Mouse (Mus musculus): ENCODE measurements at regions not wholly inside any gene's neighbourhood (a gene's known extent, or its start where the extent isn't known, plus 50 kb on each side); places are given as distances from the start of the nearest gene placed in this dataset.

DNA sequence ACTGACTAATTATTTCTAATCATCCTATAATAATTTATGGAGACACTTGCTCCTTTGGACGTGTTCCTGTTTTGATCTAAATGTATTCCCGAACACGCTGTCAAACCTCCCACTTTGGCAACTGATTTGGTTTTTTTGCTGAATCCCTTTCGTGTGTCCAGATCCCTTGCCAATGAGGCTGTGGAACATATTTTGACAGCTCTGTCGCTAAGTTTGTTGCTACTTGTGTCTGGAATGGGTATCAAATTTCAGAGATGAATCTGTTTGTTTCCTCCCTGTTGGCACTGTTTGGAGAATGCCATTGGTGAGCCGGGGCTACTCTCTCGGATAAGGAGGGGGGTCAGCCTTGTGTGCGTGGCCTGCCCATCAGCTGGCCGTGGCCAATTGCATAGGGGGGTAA is 277.2 kb upstream of the Tshz3 start:
- no peak overlapping the region for H3K4me3 ChIP-seq
- H3K9me3 ChIP-seq: no peaks in the 10 kb centered on the region
- no peaks in the 10 kb centered on the region for H3K4me1 ChIP-seq
- no peak overlapping the region for H3K9ac ChIP-seq
- no peak for ATAC-seq (ENCODE audit: insufficient number of reproducible peaks, insufficient read depth, low FRiP score, low TSS enrichment, low read depth)
- no peak overlapping the region for H3K4me2 ChIP-seq
- no peaks in the 10 kb centered on the region for H3K36me3 ChIP-seq
- 68% methylated on average over 9 of the region's 9 CpGs for WGBS
- H3K27ac ChIP-seq: no peak overlapping the region
- H3K27me3 ChIP-seq: no peaks in the 10 kb centered on the region

DNA sequence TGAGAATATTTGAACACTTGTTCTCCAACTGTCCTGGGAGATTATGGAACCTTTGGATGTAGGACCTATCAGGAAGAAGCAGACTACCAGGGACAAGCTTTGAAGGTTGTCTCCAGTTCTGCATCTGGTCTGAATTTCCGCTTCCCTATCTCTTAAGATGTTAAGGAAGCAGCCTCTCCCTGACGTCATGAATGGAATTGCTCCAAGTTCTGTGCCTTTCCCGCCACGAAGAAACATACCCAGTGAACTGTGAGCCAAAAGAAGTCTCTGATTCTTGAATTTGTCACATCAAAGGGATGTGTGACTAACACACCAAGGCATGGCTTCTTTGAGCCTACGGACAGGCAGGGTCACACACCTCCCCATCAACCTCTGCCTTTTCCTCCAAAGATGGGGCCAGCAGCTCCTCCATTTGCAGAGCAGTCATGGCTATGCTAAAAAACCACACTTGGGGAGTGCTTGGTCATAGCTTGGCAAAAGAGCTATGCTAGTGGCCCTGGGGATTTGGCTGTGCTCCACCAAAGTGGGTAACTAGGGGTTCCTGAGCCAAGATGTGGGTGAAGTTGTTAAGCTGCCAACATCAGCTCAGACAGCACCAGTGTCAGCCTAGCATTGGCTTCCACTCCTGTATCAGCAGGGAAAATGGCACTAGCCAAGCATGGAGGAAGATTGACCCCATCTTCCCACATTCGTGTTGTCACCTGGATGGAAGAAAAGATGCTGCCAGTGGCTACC is 248.6 kb upstream of the Tshz3 start:
- no peaks in the 10 kb centered on the region for H3K36me3 ChIP-seq
- H3K9ac ChIP-seq: no peak overlapping the region
- no peaks in the 10 kb centered on the region for H3K9me3 ChIP-seq
- WGBS: 63% methylated on average over 6 of the region's 6 CpGs
- H3K4me1 ChIP-seq: no peaks in the 10 kb centered on the region
- H3K27me3 ChIP-seq: no peaks in the 10 kb centered on the region
- no peak for ATAC-seq (ENCODE audit: insufficient number of reproducible peaks, insufficient read depth, low FRiP score, low TSS enrichment, low read depth)
- H3K4me3 ChIP-seq: no peak overlapping the region
- H3K27ac ChIP-seq: no peak overlapping the region
- H3K4me2 ChIP-seq: no peak overlapping the region

DNA sequence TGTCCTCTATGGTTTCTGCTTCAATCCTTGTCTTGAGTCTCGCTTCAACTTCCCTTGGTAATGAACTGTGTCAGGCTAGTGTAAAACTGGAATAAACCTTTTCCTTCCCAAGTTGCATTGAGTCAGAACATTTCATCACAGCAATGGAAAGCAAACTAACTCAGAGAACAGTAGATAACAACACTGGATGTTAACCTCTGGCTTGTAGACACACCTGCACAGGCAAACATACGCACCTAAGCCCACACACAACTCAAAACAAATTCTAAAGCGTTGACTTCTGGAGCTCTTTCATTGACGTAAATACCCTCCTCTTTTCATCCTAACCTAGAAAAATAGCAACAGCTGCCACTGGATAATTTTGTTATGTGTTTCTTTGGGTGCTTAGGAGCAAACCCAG is 244.1 kb upstream of the Tshz3 start:
- no peak overlapping the region for H3K4me3 ChIP-seq
- H3K27ac ChIP-seq: no peak overlapping the region
- H3K4me2 ChIP-seq: no peak overlapping the region
- no peaks in the 10 kb centered on the region for H3K27me3 ChIP-seq
- H3K9ac ChIP-seq: no peak overlapping the region
- H3K36me3 ChIP-seq: no peaks in the 10 kb centered on the region
- no peaks in the 10 kb centered on the region for H3K4me1 ChIP-seq
- WGBS: 91% methylated on average over 4 of the region's 4 CpGs
- H3K9me3 ChIP-seq: no peaks in the 10 kb centered on the region
- no peak for ATAC-seq (ENCODE audit: insufficient number of reproducible peaks, insufficient read depth, low FRiP score, low TSS enrichment, low read depth)

DNA sequence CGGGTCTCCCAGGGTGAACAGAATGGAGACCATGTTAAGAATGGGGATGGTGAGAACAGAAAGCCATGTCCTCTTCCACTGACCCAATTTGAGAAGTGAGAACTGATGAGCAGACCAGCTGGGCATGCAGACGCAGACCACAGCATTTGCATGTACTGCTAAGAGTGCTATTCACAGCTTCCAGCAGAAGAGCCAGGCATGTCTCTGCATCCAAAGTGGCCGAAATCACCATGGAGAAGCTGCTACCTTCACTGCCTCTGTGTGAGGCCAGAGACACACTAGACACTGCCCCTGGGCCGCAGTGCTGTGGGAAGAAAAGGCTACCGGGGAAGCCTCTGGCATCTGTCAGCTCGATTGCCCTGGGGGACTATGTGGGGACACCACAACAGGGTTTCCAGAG is 241.8 kb upstream of the Tshz3 start:
- 83% methylated on average over 6 of the region's 6 CpGs for WGBS
- no peak for ATAC-seq (ENCODE audit: insufficient number of reproducible peaks, insufficient read depth, low FRiP score, low TSS enrichment, low read depth)
- no peaks in the 10 kb centered on the region for H3K27me3 ChIP-seq

DNA sequence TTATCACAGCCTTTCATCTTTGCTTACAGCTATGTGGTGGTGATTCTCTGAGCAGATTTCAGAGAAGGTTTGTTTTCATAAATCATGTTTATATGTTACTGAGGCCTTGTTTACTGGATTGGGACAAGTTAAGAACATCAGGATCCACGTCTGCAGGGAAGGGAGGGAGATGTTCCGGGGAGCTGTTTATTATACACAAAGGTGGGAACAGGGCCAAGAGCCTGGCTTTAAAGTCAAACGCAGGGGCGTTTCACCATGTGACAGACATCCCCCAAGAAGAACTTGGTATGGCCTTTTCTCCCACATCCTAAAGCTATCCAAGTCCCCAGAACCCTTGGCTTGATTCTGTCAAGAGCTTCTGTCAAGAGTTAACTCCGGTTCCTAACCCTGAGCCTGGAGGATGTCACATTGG is 235.5 kb upstream of the Tshz3 start:
- no peaks in the 10 kb centered on the region for H3K36me3 ChIP-seq

More for the DNA sequence above, 241.8 kb upstream of the Tshz3 start:
- Histone ChIP-seq H3K9ac (no peak overlapping the region), H3K4me2 (no peak overlapping the region), H3K4me3 (no peak overlapping the region), H3K9me3 (no peaks in the 10 kb centered on the region), H3K4me1 (no peaks in the 10 kb centered on the region), H3K27ac (no peak overlapping the region), H3K36me3 (no peaks in the 10 kb centered on the region)

DNA sequence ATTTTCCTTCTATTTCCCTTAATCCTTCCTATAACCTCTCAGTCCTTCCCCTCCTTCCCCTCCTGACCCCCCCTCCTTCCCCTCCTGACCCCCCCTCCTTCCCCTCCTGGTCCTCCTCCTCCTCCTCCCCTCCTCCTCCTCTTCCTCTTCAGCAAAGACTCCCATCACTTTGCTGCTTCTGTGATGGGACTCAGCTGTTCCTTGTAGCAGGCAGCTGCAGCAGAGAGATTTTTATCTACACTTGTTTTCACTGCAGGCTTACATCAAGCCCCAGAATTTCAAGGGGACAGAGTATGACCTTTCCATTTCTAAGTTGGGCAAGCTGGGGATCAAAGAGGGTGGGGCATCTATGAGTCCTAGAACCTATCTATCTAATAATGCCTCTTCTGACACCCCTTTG is 228.5 kb upstream of the Tshz3 start:
- Histone ChIP-seq H3K4me3 (no peak overlapping the region), H3K9me3 (no peaks in the 10 kb centered on the region), H3K4me2 (no peak overlapping the region), H3K27ac (no peak overlapping the region), H3K4me1 (no peaks in the 10 kb centered on the region), H3K27me3 (no peaks in the 10 kb centered on the region), H3K9ac (no peak overlapping the region), H3K36me3 (no peaks in the 10 kb centered on the region)
- no peak for ATAC-seq (ENCODE audit: insufficient number of reproducible peaks, insufficient read depth, low FRiP score, low TSS enrichment, low read depth)

More for the DNA sequence above, 235.5 kb upstream of the Tshz3 start:
- no peak for ATAC-seq (ENCODE audit: insufficient number of reproducible peaks, insufficient read depth, low FRiP score, low TSS enrichment, low read depth)
- H3K4me2 ChIP-seq: no peak overlapping the region
- no peak overlapping the region for H3K27ac ChIP-seq
- H3K9ac ChIP-seq: no peak overlapping the region
- H3K4me3 ChIP-seq: no peak overlapping the region
- no peaks in the 10 kb centered on the region for H3K4me1 ChIP-seq
- no peaks in the 10 kb centered on the region for H3K9me3 ChIP-seq
- no peaks in the 10 kb centered on the region for H3K27me3 ChIP-seq
- WGBS: 56% methylated on average over 5 of the region's 5 CpGs

DNA sequence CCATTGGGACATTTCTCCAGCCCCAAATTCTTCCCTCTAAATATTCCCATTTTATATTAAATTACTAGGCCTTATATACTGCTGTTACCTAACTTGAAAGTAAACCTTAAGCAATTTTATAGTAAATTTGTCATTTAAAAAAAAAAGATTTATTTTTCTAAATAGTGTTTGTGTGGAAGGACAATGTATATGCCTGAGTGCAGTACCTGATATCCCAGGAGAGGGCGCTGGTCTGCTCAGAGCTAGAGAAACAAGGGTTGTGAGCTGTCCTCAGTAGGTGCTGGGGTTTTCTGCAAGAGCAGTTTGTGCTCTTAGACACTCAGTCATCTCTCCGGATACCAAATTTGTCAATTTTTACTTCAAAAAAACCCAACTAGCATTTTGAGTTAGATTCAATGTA is 224.4 kb upstream of the Tshz3 start:
- no peaks in the 10 kb centered on the region for H3K36me3 ChIP-seq
- 78% methylated on average over 2 of the region's 2 CpGs for WGBS
- H3K4me3 ChIP-seq: no peak overlapping the region
- H3K4me2 ChIP-seq: no peak overlapping the region
- no peaks in the 10 kb centered on the region for H3K9me3 ChIP-seq
- no peaks in the 10 kb centered on the region for H3K4me1 ChIP-seq
- H3K27ac ChIP-seq: no peak overlapping the region
- no peak for ATAC-seq (ENCODE audit: insufficient number of reproducible peaks, insufficient read depth, low FRiP score, low TSS enrichment, low read depth)
- peaks cover 3% of the 10 kb centered on the region; the same call in 1 of the 2 replicates for H3K27me3 ChIP-seq
- no peak overlapping the region for H3K9ac ChIP-seq

DNA sequence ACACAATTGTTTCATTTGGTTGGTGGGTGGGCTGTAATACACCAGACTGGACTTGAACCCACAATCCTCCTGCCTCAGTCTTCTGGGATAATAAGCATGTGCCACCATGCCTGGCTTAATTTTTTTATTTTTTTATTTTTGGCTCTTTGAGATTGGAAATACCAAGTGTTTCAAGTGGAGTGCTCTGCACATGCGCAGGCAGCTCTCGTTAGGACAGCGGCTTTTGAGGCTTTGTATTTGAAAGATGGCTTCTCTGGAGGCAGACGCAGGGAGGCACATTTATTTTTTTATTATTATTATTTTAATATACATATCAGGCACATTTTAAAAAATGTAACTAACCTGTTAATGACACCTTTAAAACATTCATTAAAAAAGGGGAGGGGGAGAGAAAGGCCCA is 221.5 kb upstream of the Tshz3 start:
- no peak overlapping the region for H3K4me2 ChIP-seq
- no peak for ATAC-seq (ENCODE audit: insufficient number of reproducible peaks, insufficient read depth, low FRiP score, low TSS enrichment, low read depth)
- H3K27ac ChIP-seq: no peak overlapping the region
- 87% methylated on average over 4 of the region's 4 CpGs for WGBS
- H3K4me3 ChIP-seq: no peak overlapping the region
- no peaks in the 10 kb centered on the region for H3K4me1 ChIP-seq
- H3K36me3 ChIP-seq: no peaks in the 10 kb centered on the region
- H3K9ac ChIP-seq: no peak overlapping the region
- H3K27me3 ChIP-seq: peaks cover 3% of the 10 kb centered on the region; the same call in 1 of the 2 replicates
- no peaks in the 10 kb centered on the region for H3K9me3 ChIP-seq

DNA sequence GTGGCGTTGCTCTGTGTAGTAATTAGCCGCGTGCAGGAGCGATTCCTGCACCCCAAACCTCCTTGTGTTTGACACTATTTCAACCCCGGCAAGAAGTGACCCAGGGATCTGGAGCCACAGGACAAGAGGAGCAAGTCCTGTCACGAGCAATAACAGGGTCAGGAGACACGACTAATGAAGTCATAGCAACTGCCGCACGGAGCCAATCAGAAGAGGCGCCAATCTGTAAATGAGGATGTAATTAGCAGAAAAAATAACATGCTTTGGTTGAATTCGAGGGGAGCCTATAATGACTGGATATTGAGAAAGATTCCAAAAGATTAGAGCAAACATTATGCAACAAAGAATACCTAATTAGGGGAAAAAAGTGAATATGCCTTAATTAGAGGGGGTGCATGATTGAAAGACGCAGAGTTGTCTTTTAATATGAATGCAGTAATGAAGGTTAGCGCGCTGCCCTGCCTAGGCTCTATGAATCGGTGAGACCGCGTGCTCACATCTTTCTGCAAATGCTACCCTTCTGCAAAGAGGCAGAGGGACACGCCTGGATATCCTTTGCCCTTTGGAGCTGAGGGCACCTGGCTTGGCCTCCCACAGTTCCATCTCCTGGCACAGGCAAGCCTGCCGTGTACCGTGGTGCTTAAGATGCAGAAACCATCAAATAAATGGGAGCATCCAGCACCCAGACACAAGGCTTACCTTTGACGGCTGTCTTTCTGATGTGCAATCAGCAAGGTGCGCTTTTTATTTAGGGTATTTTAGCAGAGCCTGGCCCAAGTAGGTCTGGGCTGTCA is 220.9 kb upstream of the Tshz3 start:
- no peak for ATAC-seq (ENCODE audit: insufficient number of reproducible peaks, insufficient read depth, low FRiP score, low TSS enrichment, low read depth)
- Histone ChIP-seq H3K36me3 (no peaks in the 10 kb centered on the region), H3K9ac (no peak overlapping the region), H3K4me1 (no peaks in the 10 kb centered on the region), H3K27me3 (peaks cover 3% of the 10 kb centered on the region; the same call in 1 of the 2 replicates), H3K4me3 (no peak overlapping the region), H3K4me2 (no peak overlapping the region), H3K9me3 (no peaks in the 10 kb centered on the region), H3K27ac (no peak overlapping the region)
- WGBS: 68% methylated on average over 22 of the region's 22 CpGs

DNA sequence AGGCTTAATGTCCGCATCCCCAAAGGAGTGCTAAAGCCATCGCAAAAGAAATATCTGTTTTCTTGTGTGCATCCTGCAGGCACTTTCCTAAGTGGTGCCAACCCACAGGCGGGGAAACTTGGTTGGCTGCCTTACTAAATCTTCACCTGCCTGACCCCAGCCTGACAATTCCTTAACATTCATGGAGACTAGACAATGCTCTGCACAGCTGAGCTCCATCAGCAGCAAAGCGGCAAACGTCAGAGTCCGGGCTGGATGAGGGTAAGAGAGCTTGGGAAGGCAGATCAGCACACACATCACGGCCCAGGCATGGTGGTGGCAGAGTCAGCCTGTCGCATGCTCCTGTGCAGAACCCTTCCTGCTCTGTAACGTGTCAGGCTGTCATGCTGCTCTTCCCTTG is 209.8 kb upstream of the Tshz3 start:
- no peaks in the 10 kb centered on the region for H3K27me3 ChIP-seq
- WGBS: 92% methylated on average over 9 of the region's 9 CpGs

DNA sequence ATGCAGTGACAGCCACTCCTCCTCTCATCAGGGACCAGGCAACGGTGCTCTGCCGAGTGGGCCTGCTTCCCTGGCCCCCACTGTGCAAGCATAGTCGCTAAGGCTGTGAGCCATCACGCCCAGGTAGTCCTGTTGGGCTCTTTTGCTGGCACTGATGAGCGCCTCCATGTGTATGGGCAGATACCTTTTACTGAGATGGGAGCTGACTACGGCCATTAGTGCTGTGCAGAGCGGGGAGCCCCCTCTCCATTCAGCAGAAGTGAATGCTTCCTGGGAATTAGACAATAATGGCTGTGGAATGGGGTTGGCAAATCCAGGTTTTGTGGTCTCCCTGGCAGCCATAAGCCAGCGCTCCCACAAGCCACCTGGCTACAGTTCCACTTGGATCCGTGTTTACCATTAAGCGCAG is 206.7 kb upstream of the Tshz3 start:
- WGBS: 80% methylated on average over 10 of the region's 10 CpGs
- no peak overlapping the region for H3K27ac ChIP-seq
- no peaks in the 10 kb centered on the region for H3K27me3 ChIP-seq
- no peak overlapping the region for H3K4me3 ChIP-seq
- no peaks in the 10 kb centered on the region for H3K4me1 ChIP-seq
- H3K4me2 ChIP-seq: no peak overlapping the region
- no peak for ATAC-seq (ENCODE audit: insufficient number of reproducible peaks, insufficient read depth, low FRiP score, low TSS enrichment, low read depth)
- no peak overlapping the region for H3K9ac ChIP-seq
- H3K36me3 ChIP-seq: no peaks in the 10 kb centered on the region
- no peaks in the 10 kb centered on the region for H3K9me3 ChIP-seq

More for the DNA sequence above, 209.8 kb upstream of the Tshz3 start:
- Histone ChIP-seq H3K4me3 (no peak overlapping the region), H3K4me1 (no peaks in the 10 kb centered on the region), H3K36me3 (no peaks in the 10 kb centered on the region), H3K9me3 (no peaks in the 10 kb centered on the region), H3K27ac (no peak overlapping the region), H3K4me2 (no peak overlapping the region), H3K9ac (no peak overlapping the region)
- ATAC-seq (ENCODE audit: insufficient number of reproducible peaks, insufficient read depth, low FRiP score, low TSS enrichment, low read depth): no peak
